Mouse (Mus musculus) adrenal gland, adult (tissue): ENCODE measurements around the gene Ccdc40.
A peak's percentile ranks its signal among the peaks of the same experiment; 100 is the strongest.
"Not testable (repeated sequence)": the region's sequence is repeated elsewhere in the genome, so short reads cannot be mapped to it uniquely, and the experiment has no call there.

Experiments
- DNase-seq, 2 experiments: peaks; one replicate each; pipeline ENCODE4 v3.0.0; 2022 to 2023; ENCODE audit warnings: low spot score in 1 of 2; ENCODE audit not compliant: inconsistent age in 2 of 2

The Ccdc40 gene

GRCm38 (mm10) chr11:119235596-119235995 lies 7.2 kb downstream of the Ccdc40 start:
- DNase-seq, result peak; percentile 47 to 81

GRCm38 (mm10) chr11:119236354-119236753 lies 8.0 kb downstream of the Ccdc40 start:
- no peak for DNase-seq

- no peak for DNase-seq
Measured at GRCm38 (mm10) chr11:119237007-119237406, 8.6 kb downstream of the Ccdc40 start.

GRCm38 (mm10) chr11:119237568-119238304 lies 9.4 kb downstream of the Ccdc40 start:
- DNase-seq, result peak; percentile 37 to 65

GRCm38 (mm10) chr11:119238305-119238721 lies 9.9 kb downstream of the Ccdc40 start:
- DNase-seq, result peak; percentile 67 to 78

- DNase-seq, result no peak
Measured at GRCm38 (mm10) chr11:119239480-119239879, 11.1 kb downstream of the Ccdc40 start.

GRCm38 (mm10) chr11:119245543-119245942 lies 17.2 kb downstream of the Ccdc40 start:
- DNase-seq, result not testable (repeated sequence)

- DNase-seq, result peak; percentile 39 to 88
Measured at GRCm38 (mm10) chr11:119249011-119249410, 20.6 kb downstream of the Ccdc40 start.

GRCm38 (mm10) chr11:119250998-119251397 lies 22.6 kb downstream of the Ccdc40 start:
- DNase-seq, result no peak

- DNase-seq, result peak in 1 of 2 experiments; percentile 47
Measured at GRCm38 (mm10) chr11:119252854-119253541, 24.6 kb downstream of the Ccdc40 start.

- peak in 1 of 2 experiments; percentile 63 for DNase-seq
Measured at GRCm38 (mm10) chr11:119256557-119256956, 28.2 kb downstream of the Ccdc40 start.

- no peak for DNase-seq
Measured at GRCm38 (mm10) chr11:119258216-119258571, 29.8 kb downstream of the Ccdc40 start.

- peak; percentile 78 to 91 for DNase-seq
Measured at GRCm38 (mm10) chr11:119258572-119259322, 30.4 kb downstream of the Ccdc40 start.

GRCm38 (mm10) chr11:119259977-119260376 lies 31.6 kb downstream of the Ccdc40 start:
- DNase-seq, result no peak

- DNase-seq, result no peak
Measured at GRCm38 (mm10) chr11:119264413-119264812, 36.0 kb downstream of the Ccdc40 start.

GRCm38 (mm10) chr11:119265811-119266210 lies 37.4 kb downstream of the Ccdc40 start:
- no peak for DNase-seq

GRCm38 (mm10) chr11:119267241-119267674 lies 38.9 kb downstream of the Ccdc40 start:
- DNase-seq, result peak; percentile 49 to 69

- peak; percentile 95 to 98 for DNase-seq
Measured at GRCm38 (mm10) chr11:119267768-119268556, 39.6 kb downstream of the Ccdc40 start, which contains the start of gene Gaa. Gaa (plus strand) TSS chr11:119267887.

- DNase-seq, result no peak
Measured at GRCm38 (mm10) chr11:119268557-119269195, 40.3 kb downstream of the Ccdc40 start.

GRCm38 (mm10) chr11:119272492-119272891 lies 44.1 kb downstream of the Ccdc40 start:
- peak in 1 of 2 experiments; percentile 36 for DNase-seq
